Mouse (Mus musculus) hindbrain, embryonic 14.5 days (tissue): ENCODE data around the gene Ckap5. TPM values are rescaled to one million over a fixed set of nuclear protein-coding genes. Genes with fewer than 3 reads are reported as not detected.
"Not testable (repeated sequence)": the region's sequence is repeated elsewhere in the genome, so short reads cannot be mapped to it uniquely, and the experiment has no call there.

Experiments used
- ATAC-seq: fragments of 200-750 bp; cut with Nextera tagmentation; 2 replicates; pipeline ENCODE4 v1.8.0; 2017; ENCODE audit warnings: moderate number of reproducible peaks, mild to moderate bottlenecking, moderate TSS enrichment, moderate library complexity; ENCODE audit not compliant: low FRiP score
- DNase-seq: peaks from one replicate; pipeline ENCODE4 v3.0.0-alpha.2; 2015; ENCODE audit warnings: low spot score
- H3K27ac ChIP-seq: fragments of 300-500 bp; sonication (generic); 2 replicates; pipeline ENCODE4 v1.5.1; 2014; ENCODE audit warnings: mild to moderate bottlenecking, moderate library complexity
- H3K27me3 ChIP-seq: fragments of 300-500 bp; sonication (generic); 2 replicates; pipeline ENCODE4 v1.6.1; 2014; ENCODE audit warnings: mild to moderate bottlenecking, low read length, mixed read lengths; ENCODE audit not compliant: control insufficient read depth, insufficient read depth
- H3K36me3 ChIP-seq: fragments of 300-500 bp; sonication (generic); replicated peaks from 2 replicates; pipeline ENCODE4 v1.6.1; 2014; ENCODE audit not compliant: control insufficient read depth, insufficient read depth
- H3K4me1 ChIP-seq: fragments of 300-500 bp; sonication (generic); replicated peaks from 2 replicates; pipeline ENCODE4 v1.6.1; 2014; ENCODE audit warnings: antibody characterized with exemption, low read length, mixed read lengths; ENCODE audit not compliant: control insufficient read depth, insufficient read depth
- H3K4me2 ChIP-seq: fragments of 300-500 bp; sonication (generic); replicated peaks from 2 replicates; pipeline ENCODE4 v1.6.1; 2014; ENCODE audit warnings: mild to moderate bottlenecking, moderate library complexity
- H3K4me3 ChIP-seq: fragments of 300-500 bp; sonication (generic); replicated peaks from 2 replicates; pipeline ENCODE4 v1.5.1; 2014; ENCODE audit warnings: mild to moderate bottlenecking, low read length
- H3K9ac ChIP-seq: fragments of 300-500 bp; sonication (generic); 2 replicates; pipeline ENCODE4 v1.6.1; 2014
- H3K9me3 ChIP-seq: fragments of 300-500 bp; sonication (generic); 2 replicates; pipeline ENCODE4 v1.6.1; 2016; ENCODE audit warnings: low read length; ENCODE audit not compliant: control insufficient read depth
- WGBS: fragments of 180-500 bp; shearing (Covaris S2); extraction: QIAGEN DNeasy Blood & Tissue Kit; methylation state at CpG from one replicate; pipeline ENCODE4 v1.1.7; 2014; 5-methylcytosine and 5-hydroxymethylcytosine counted together
- polyA plus RNA-seq: library from polyadenylated mRNA; unstranded; fragments of >200 nt; fragmentation: Nextera tagmentation; extraction: Ambion mirVana; gene quantifications from 2 replicates; pipeline ENCODE4 v1.2.1, GENCODE M21; 2014

Ckap5 gene
- polyA plus RNA-seq, 1 experiment from 2014 or later: 124 TPM

DNA sequence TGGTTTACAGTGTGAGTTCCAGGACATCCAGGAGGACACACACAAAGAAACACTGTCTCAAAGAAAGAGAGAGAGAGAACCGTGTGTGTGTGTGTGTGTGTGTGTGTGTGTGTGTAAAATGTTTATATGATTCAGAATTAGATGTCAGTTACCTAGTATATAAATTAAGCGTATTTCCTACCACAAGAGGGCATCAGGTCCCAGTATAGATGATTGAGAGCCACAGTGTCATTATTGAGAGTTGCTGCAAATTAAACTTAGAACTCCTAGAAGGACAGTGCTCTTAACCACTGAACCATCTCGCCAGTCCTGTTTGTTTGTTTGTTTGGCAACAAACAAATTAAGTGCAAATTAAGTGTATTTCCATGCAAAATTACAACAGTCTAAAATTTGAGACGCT lies 75.8 kb downstream of the Ckap5 start:
- DNase-seq: no peak
- Histone ChIP-seq H3K27me3 (no peaks in the 10 kb centered on the region), H3K9me3 (no peaks in the 10 kb centered on the region), H3K4me1 (no peaks in the 10 kb centered on the region), H3K4me2 (no peak overlapping the region), H3K4me3 (no peak overlapping the region), H3K9ac (no peak overlapping the region), H3K36me3 (peaks cover 94% of the 10 kb centered on the region), H3K27ac (no peak overlapping the region)
- 92% methylated on average over 4 of the region's 4 CpGs for WGBS
- ATAC-seq: no peak

DNA sequence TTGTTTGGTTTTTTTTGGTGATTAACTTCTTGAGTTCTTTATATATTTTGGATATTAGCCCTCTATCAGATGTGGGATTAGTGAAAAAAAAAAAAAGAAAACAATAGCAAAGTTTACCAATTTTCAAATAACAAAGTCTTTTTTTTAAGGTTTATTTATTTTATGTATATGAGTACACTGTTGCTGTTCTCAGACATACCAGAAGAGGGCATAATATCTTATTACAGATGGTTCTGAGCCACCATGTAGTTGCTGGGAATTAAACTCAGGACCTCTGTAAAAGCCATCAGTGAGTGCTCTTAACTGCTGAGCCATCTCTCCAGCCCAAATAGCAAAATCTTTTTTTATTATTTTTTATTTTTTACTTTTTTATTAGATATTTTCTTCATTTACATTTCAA lies 82.8 kb downstream of the Ckap5 start:
- not testable (repeated sequence) for H3K27me3 ChIP-seq, H3K4me3 ChIP-seq, ATAC-seq, H3K9me3 ChIP-seq, H3K4me2 ChIP-seq, H3K4me1 ChIP-seq, DNase-seq, H3K27ac ChIP-seq, H3K9ac ChIP-seq
- peaks cover 83% of the 10 kb centered on the region for H3K36me3 ChIP-seq

DNA sequence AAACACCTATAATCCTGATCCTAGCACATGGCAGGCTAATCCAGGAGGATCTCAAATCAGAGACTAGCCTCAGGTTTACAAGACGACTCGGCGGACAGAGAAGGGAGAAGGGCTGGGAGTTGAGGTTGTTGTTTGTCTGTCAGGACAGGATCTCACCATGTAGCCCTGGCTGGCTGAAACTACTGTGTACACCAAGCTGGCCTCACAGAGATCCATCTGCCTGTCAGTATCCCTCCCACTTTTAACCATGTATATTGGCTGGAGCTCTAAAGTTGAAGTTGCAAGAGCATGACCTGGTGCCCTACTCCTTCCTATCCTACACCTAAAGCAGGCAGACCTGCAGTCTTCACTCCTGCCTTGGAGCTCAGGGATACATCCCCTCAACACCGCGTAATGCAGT lies 95.8 kb downstream of the Ckap5 start:
- no peak overlapping the region for H3K4me3 ChIP-seq
- DNase-seq (no peak), ATAC-seq (no peak)
- H3K36me3 ChIP-seq: peaks cover 64% of the 10 kb centered on the region
- no peaks in the 10 kb centered on the region for H3K4me1 ChIP-seq
- no peaks in the 10 kb centered on the region for H3K9me3 ChIP-seq
- H3K27me3 ChIP-seq: no peaks in the 10 kb centered on the region
- no peak overlapping the region for H3K4me2 ChIP-seq
- H3K9ac ChIP-seq: no peak overlapping the region
- WGBS: 94% methylated on average over 5 of the region's 5 CpGs
- H3K27ac ChIP-seq: no peak overlapping the region

DNA sequence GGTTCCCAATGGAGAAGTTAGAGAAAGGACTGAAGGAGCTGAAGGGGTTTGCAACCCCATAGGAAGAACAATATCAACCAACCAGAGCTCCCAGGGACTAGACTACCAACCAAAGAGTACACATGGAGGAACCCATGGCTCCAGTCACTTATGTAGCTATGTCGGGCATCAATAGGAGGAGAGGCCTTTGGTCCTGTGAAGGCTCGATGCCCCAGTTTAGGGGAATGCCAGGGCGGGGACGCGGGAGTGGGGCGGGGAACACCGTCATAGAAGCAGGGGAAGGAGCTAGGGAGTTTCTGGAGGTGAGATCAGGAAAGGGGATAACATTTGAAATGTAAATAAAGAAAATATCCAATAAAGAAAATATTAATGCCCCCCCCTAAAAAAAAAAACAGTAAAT lies 96.8 kb downstream of the Ckap5 start:
- H3K4me2 ChIP-seq, H3K9me3 ChIP-seq, H3K9ac ChIP-seq, DNase-seq, H3K27ac ChIP-seq, H3K4me3 ChIP-seq, ATAC-seq, H3K4me1 ChIP-seq, H3K27me3 ChIP-seq: not testable (repeated sequence)
- H3K36me3 ChIP-seq: peaks cover 54% of the 10 kb centered on the region
- 96% methylated on average over 7 of the region's 7 CpGs for WGBS

DNA sequence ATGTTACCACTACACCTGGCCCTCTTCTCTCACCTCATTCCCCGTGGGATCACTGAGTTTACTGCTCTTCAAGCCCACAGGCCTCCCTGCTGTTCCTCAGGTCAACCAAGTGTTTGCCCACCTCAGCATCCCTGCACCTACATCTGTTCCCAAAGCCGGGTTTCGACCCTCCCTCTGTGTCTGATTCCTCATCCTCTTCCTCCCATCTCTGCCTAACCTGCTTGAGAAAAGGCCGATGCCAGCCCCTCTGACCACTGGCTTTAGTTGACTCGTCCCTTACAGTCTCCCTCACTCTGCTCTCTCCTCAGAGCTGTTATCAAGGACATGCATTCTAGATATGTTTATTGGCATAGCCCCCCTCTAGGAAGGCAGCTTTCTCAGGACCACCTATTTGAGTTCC lies 100.9 kb downstream of the Ckap5 start:
- Histone ChIP-seq H3K9me3 (no peaks in the 10 kb centered on the region), H3K4me2 (no peak overlapping the region), H3K27ac (no peak overlapping the region), H3K4me3 (no peak overlapping the region), H3K36me3 (peaks cover 16% of the 10 kb centered on the region), H3K4me1 (no peaks in the 10 kb centered on the region), H3K9ac (no peak overlapping the region), H3K27me3 (no peaks in the 10 kb centered on the region)
- ATAC-seq: no peak
- DNase-seq: no peak
- 75% methylated on average over 5 of the region's 5 CpGs for WGBS

DNA sequence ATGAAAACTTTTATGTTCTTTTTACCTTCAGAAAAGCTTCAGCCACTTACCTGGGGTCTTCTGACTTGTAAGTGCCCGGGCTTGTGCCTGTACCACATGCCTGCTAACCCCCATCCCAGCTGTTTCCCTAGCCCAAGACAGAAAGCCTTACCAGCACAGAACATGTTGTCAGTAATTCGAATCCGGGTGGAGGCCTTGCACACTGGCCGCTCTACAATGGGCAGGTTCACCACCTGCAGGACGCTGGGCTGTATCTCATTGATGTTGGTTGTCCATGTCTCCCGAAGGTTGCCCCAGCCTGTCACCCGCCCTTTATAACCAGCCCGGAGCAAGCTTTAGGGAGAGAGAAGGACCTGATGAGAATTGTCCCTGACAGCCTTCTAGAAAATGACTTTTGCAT lies 101.6 kb downstream of the Ckap5 start:
- Histone ChIP-seq H3K27me3 (no peaks in the 10 kb centered on the region), H3K4me2 (no peak overlapping the region), H3K9ac (no peak overlapping the region), H3K36me3 (peaks cover 10% of the 10 kb centered on the region; the same call in 1 of the 2 replicates), H3K4me1 (no peaks in the 10 kb centered on the region), H3K9me3 (no peaks in the 10 kb centered on the region), H3K27ac (no peak overlapping the region), H3K4me3 (no peak overlapping the region)
- WGBS: 94% methylated on average over 8 of the region's 8 CpGs
- no peak for DNase-seq
- ATAC-seq: no peak

DNA sequence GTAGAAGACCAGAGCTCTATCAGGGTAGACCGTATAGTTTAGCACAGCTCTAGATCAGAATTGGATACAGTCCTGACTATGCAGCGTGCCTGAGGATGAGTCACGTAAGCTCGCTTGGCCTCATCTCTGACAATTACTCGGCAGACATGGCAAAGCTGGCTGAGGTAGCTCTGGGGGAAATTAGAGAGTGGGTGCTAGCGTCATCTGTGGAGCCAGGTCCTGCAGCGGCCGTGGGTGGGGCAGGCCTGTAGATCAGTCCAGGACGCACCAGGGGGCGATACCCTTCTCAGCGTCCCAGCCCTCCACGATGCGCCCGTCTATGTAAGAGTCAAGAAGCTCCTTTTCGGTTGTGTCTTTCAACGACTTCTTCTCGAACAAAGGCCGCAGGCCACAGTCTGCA lies 103.1 kb downstream of the Ckap5 start:
- 83% methylated on average over 18 of the region's 18 CpGs for WGBS
- H3K4me2 ChIP-seq: no peak overlapping the region
- H3K36me3 ChIP-seq: no peaks in the 10 kb centered on the region
- H3K27me3 ChIP-seq: no peaks in the 10 kb centered on the region
- H3K4me3 ChIP-seq: no peak overlapping the region
- ATAC-seq (no peak), DNase-seq (no peak)
- H3K9ac ChIP-seq: no peak overlapping the region
- H3K27ac ChIP-seq: no peak overlapping the region
- H3K9me3 ChIP-seq: no peaks in the 10 kb centered on the region
- H3K4me1 ChIP-seq: no peaks in the 10 kb centered on the region

DNA sequence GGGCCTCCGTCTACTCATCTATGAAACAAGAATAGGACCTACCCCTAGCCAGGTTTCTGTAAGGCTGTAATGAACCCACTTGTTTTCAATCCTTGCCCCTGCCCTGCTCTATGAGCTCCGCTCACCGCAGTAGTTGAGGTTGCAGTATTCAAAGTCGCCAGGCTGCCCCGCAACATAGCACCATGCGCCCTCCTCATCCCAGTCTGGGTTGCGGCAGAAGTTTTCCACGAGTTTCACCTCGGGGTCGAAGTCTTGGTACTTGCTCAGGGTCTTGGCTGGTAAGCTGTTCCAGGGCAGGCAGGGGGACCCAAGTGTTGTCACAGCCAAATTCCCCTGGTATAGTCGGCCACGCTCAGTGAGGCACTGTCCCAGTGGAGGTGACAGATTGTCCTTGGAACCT lies 103.8 kb downstream of the Ckap5 start:
- Histone ChIP-seq H3K4me1 (no peaks in the 10 kb centered on the region), H3K4me3 (no peak overlapping the region), H3K4me2 (no peak overlapping the region), H3K9me3 (no peaks in the 10 kb centered on the region), H3K9ac (no peak overlapping the region), H3K27ac (no peak overlapping the region), H3K27me3 (no peaks in the 10 kb centered on the region), H3K36me3 (no peaks in the 10 kb centered on the region)
- 90% methylated on average over 12 of the region's 12 CpGs for WGBS
- no peak for DNase-seq
- no peak for ATAC-seq

DNA sequence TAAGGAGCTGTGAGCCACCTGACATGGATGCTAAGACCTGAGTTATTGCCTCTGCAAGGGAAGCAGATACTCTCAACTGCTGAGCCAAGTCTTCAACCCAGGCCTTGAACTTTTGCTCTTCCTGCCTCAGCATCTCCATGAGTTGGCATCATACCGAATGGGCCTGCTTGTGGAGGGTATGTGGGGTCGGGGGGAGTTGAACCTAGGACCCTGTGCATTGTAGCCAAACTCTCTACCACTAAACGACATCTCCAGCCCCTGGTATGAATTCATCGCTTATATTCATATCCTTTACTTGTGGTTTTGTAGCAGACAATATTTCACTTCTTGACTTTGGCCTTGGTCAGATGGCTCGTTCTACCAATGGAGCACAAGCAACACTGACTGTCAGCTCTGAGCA lies 105.3 kb downstream of the Ckap5 start:
- 92% methylated on average over 5 of the region's 5 CpGs for WGBS

DNA sequence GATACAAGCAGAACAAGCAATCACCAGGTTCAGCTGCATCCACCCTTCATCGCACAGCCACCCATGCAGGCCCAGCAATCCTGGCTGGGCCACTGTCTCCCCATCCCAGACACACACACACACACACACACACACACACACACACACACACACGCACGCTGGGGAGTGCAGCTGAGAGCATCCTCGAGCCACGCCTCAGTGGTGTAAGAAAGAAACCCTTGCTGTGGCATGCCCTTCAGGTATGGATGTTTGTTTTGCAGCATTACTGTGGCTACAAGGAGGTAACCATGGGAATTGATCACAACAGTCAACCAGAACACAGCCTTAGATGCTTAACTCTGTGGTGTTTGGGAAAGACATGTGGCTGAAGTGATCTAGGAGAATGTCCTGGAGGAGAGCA lies 105.8 kb downstream of the Ckap5 start:
- Histone ChIP-seq H3K4me2 (no peak overlapping the region), H3K27ac (no peak overlapping the region), H3K9ac (no peak overlapping the region), H3K36me3 (no peaks in the 10 kb centered on the region), H3K27me3 (no peaks in the 10 kb centered on the region), H3K4me1 (no peaks in the 10 kb centered on the region), H3K4me3 (no peak overlapping the region), H3K9me3 (no peaks in the 10 kb centered on the region)
- WGBS: 81% methylated on average over 5 of the region's 5 CpGs
- no peak for DNase-seq
- ATAC-seq: no peak

More for the DNA sequence above, 105.3 kb downstream of the Ckap5 start:
- Histone ChIP-seq H3K9ac (no peak overlapping the region), H3K36me3 (no peaks in the 10 kb centered on the region), H3K4me3 (no peak overlapping the region), H3K9me3 (no peaks in the 10 kb centered on the region), H3K27me3 (no peaks in the 10 kb centered on the region), H3K27ac (no peak overlapping the region), H3K4me2 (no peak overlapping the region), H3K4me1 (no peaks in the 10 kb centered on the region)
- ATAC-seq (no peak), DNase-seq (no peak)
